Mouse (Mus musculus): ENCODE results near the gene Vps45.

Vps45 gene

DNA sequence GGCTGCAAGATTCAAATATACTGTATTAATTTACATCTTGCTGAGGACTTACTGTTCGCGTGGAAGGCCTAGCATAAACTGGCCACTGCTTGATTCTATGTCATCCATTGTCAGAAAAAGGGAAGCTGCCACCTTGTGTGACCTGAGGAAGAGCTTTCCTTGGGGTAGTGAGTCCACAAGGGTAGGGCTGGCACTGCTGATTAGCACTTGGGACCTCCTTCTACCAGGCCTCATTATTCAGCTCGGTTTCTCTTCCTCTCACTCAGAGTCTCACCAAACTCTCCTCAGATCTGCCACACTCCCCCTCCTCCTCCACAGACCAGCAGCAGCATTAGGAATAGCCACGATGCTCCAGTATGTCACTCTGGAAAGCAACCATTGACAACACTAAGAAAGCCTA, 39.9 kb upstream of the Vps45 start:
- peaks cover 15% of the 10 kb centered on the region for H3K4me1 ChIP-seq (replicated peaks; ENCODE audit: low read depth, low read length)
- H3K36me3 ChIP-seq (ENCODE audit: insufficient read depth, low read length), result no peaks in the 10 kb centered on the region
- H3K9me3 ChIP-seq (ENCODE audit: low read length), result no peaks in the 10 kb centered on the region
- H3K27me3 ChIP-seq (ENCODE audit: insufficient read depth, low read length), result peaks cover 10% of the 10 kb centered on the region; the same call in 1 of the 2 replicates
- no peak for TF ChIP-seq POU5F1 (IDR thresholded peaks at IDR 0.05; ENCODE audit: borderline replicate concordance, low read length)
- no peak for TF ChIP-seq CTCF (conservative IDR thresholded peaks at IDR 0.05; ENCODE audit: low read length)
- TF ChIP-seq NANOG (IDR thresholded peaks at IDR 0.05; ENCODE audit: borderline replicate concordance, low read length), result no peak
- H3K4me3 ChIP-seq (replicated peaks; ENCODE audit: low read length), result no peak overlapping the region

DNA sequence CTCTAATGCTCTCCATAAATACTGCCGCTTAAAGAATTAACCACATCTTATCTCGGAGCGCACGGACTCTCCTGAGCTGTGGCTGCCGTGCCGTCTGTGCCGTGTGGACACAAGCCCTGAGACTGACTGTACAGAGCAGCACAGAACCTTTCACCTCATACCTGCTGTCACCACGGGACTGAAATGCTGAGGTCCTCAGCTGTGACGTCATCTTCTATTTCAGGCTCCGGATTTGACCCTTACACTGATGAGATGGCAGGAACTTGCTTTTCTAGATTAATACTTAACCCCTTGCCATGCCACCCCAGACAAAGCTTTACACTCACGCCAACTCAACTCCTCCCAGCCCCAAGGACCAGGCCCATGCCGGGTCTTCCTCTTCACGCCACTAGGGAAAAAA, 35.9 kb upstream of the Vps45 start:
- Histone ChIP-seq H3K4me3 (replicated peaks; ENCODE audit: low read length) (no peak overlapping the region), H3K9me3 (ENCODE audit: low read length) (no peaks in the 10 kb centered on the region), H3K27me3 (ENCODE audit: insufficient read depth, low read length) (peaks cover 4% of the 10 kb centered on the region; the same call in 1 of the 2 replicates), H3K36me3 (ENCODE audit: insufficient read depth, low read length) (no peaks in the 10 kb centered on the region), H3K4me1 (replicated peaks; ENCODE audit: low read depth, low read length) (peaks cover 12% of the 10 kb centered on the region)
- TF ChIP-seq POU5F1 (IDR thresholded peaks at IDR 0.05; ENCODE audit: borderline replicate concordance, low read length) (no peak), CTCF (conservative IDR thresholded peaks at IDR 0.05; ENCODE audit: low read length) (no peak), NANOG (IDR thresholded peaks at IDR 0.05; ENCODE audit: borderline replicate concordance, low read length) (no peak)

DNA sequence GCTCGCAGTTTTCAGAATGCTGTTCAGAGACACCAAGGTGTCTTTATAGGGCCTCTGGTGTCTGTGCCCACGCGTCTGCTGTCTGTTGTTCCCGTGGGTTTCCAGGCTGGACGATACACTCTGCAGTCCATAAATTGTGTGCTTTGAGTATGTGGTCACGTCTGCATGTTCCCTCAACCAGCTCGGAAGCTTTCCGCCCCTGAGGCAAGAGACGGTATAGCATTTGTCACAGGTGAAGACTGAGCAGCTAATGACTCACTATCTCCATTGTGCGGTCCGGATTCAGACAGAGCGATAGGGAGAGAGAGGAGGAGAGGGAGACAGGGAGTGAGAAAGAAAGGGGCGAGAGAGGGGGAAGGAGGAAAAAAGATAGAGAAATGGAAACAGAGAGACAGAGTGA, 35.2 kb upstream of the Vps45 start:
- Histone ChIP-seq H3K4me3 (replicated peaks; ENCODE audit: low read length) (no peak overlapping the region), H3K27me3 (ENCODE audit: insufficient read depth, low read length) (peaks cover 4% of the 10 kb centered on the region; the same call in 1 of the 2 replicates), H3K36me3 (ENCODE audit: insufficient read depth, low read length) (no peaks in the 10 kb centered on the region), H3K9me3 (ENCODE audit: low read length) (no peaks in the 10 kb centered on the region), H3K4me1 (replicated peaks; ENCODE audit: low read depth, low read length) (peaks cover 12% of the 10 kb centered on the region)
- TF ChIP-seq POU5F1 (IDR thresholded peaks at IDR 0.05; ENCODE audit: borderline replicate concordance, low read length) (no peak), NANOG (IDR thresholded peaks at IDR 0.05; ENCODE audit: borderline replicate concordance, low read length) (no peak), CTCF (conservative IDR thresholded peaks at IDR 0.05; ENCODE audit: low read length) (no peak)

DNA sequence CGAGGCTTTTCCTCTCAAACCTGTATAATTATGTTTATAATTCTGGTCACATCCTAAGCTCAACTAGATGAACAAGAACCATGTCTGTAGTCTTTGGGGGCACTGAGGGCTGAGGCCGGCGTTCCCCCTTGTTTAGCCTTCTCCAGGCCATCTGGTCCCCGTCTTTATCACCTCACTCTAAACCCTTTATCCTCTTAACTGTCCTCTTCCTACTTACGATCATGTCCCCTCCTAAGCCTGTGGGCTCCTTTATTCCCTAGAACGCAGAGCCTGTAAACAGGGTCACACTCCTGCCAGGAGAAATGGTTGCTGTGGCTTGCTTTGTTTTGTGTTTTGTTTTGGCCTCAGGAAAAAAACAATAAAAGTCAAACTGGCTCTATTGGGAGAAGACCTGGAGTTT, 33.7 kb upstream of the Vps45 start:
- Histone ChIP-seq H3K27me3 (ENCODE audit: insufficient read depth, low read length) (peaks cover 4% of the 10 kb centered on the region; the same call in 1 of the 2 replicates), H3K36me3 (ENCODE audit: insufficient read depth, low read length) (no peaks in the 10 kb centered on the region), H3K4me1 (replicated peaks; ENCODE audit: low read depth, low read length) (peaks cover 13% of the 10 kb centered on the region), H3K9me3 (ENCODE audit: low read length) (no peaks in the 10 kb centered on the region), H3K4me3 (replicated peaks; ENCODE audit: low read length) (no peak overlapping the region)
- TF ChIP-seq NANOG (IDR thresholded peaks at IDR 0.05; ENCODE audit: borderline replicate concordance, low read length), result no peak
- TF ChIP-seq POU5F1 (IDR thresholded peaks at IDR 0.05; ENCODE audit: borderline replicate concordance, low read length), result no peak
- no peak for TF ChIP-seq CTCF (conservative IDR thresholded peaks at IDR 0.05; ENCODE audit: low read length)

DNA sequence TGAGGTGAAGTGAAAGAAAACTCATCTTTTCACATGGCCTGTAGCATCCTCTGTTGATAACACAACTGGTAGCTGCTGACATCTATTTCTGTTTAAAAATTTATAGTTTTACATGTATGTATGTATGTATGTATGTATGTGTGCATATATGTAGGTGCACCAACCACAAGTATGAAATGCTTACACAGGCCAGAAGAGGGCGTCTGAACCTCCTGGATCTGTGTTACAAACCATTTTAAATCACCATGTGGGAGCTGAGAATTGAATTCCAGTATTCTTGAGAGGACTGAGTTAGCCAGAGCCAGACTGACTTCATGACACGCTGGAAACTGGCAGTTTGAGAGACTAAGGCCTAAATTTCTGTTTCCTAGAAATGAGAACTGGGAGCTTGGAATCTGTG, 32.9 kb upstream of the Vps45 start:
- TF ChIP-seq CTCF (conservative IDR thresholded peaks at IDR 0.05; ENCODE audit: low read length) (peak; percentile 27), POU5F1 (IDR thresholded peaks at IDR 0.05; ENCODE audit: borderline replicate concordance, low read length) (no peak), NANOG (IDR thresholded peaks at IDR 0.05; ENCODE audit: borderline replicate concordance, low read length) (no peak)
- H3K4me1 ChIP-seq (replicated peaks; ENCODE audit: low read depth, low read length), result peaks cover 15% of the 10 kb centered on the region
- H3K36me3 ChIP-seq (ENCODE audit: insufficient read depth, low read length), result no peaks in the 10 kb centered on the region
- no peaks in the 10 kb centered on the region for H3K9me3 ChIP-seq (ENCODE audit: low read length)
- H3K27me3 ChIP-seq (ENCODE audit: insufficient read depth, low read length), result peaks cover 4% of the 10 kb centered on the region; the same call in 1 of the 2 replicates
- H3K4me3 ChIP-seq (replicated peaks; ENCODE audit: low read length), result no peak overlapping the region

DNA sequence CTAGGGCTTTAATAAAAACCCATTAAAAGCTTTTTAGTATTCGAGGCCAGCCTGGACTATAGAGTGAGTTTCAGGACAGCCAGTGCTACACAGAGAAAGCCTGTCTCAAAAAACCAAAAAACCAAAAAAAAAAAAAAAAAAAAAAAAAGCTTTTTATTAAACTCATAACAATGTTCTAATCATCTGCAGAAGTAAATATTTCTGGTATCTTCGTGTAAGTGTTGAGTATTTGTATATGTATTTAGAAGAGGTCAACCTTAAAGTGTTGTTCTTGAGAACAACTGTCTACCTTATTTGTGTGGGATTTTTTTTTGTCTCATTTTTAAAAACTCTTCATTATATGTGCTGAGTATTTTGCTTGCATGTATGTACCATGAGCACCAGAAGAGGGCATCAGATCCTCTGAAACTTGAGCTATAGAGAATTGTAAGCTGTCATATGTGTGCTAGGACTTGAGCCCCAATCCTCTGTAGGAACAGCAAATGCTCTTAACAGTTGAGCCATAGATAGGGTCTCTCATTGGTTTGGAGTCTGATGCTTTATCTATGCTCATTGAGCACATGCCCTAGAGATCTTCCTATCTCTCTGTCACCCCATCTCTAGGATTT, 31.7 kb upstream of the Vps45 start:
- no peaks in the 10 kb centered on the region for H3K36me3 ChIP-seq (ENCODE audit: insufficient read depth, low read length)
- TF ChIP-seq NANOG (IDR thresholded peaks at IDR 0.05; ENCODE audit: borderline replicate concordance, low read length), result no peak
- no peak for TF ChIP-seq CTCF (conservative IDR thresholded peaks at IDR 0.05; ENCODE audit: low read length)
- no peak for TF ChIP-seq POU5F1 (IDR thresholded peaks at IDR 0.05; ENCODE audit: borderline replicate concordance, low read length)
- H3K27me3 ChIP-seq (ENCODE audit: insufficient read depth, low read length), result peaks cover 4% of the 10 kb centered on the region; the same call in 1 of the 2 replicates
- H3K4me3 ChIP-seq (replicated peaks; ENCODE audit: low read length), result no peak overlapping the region
- peaks cover 20% of the 10 kb centered on the region for H3K4me1 ChIP-seq (replicated peaks; ENCODE audit: low read depth, low read length)
- H3K9me3 ChIP-seq (ENCODE audit: low read length), result 0 out of 2 replicates have a peak, but pooled peaks cover 2% of the 10 kb centered on the region

DNA sequence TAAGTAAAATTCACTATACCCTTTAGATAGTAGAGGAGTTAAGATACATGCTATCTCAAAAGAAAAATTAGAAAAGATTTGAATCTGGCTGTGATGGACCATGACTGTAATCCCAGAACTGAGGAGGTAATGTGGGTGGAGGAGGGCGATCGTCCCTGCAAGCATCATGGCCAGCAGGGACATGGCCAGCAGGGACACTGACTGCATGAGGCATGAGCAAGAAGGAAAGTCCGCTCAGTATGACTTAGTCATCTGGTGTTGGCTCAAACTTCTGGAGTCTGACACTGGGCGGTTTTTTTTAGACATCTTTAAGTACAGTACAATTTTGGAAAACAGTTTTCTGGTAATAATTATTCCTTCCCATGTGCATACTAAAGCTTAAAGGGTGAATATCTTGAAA, 29.5 kb upstream of the Vps45 start:
- no peak for TF ChIP-seq POU5F1 (IDR thresholded peaks at IDR 0.05; ENCODE audit: borderline replicate concordance, low read length)
- no peak for TF ChIP-seq NANOG (IDR thresholded peaks at IDR 0.05; ENCODE audit: borderline replicate concordance, low read length)
- no peak for TF ChIP-seq CTCF (conservative IDR thresholded peaks at IDR 0.05; ENCODE audit: low read length)
- H3K4me1 ChIP-seq (replicated peaks; ENCODE audit: low read depth, low read length), result peaks cover 34% of the 10 kb centered on the region
- no peak overlapping the region for H3K4me3 ChIP-seq (replicated peaks; ENCODE audit: low read length)
- peaks cover 4% of the 10 kb centered on the region; the same call in 1 of the 2 replicates for H3K9me3 ChIP-seq (ENCODE audit: low read length)
- no peaks in the 10 kb centered on the region for H3K36me3 ChIP-seq (ENCODE audit: insufficient read depth, low read length)
- no peaks in the 10 kb centered on the region for H3K27me3 ChIP-seq (ENCODE audit: insufficient read depth, low read length)

DNA sequence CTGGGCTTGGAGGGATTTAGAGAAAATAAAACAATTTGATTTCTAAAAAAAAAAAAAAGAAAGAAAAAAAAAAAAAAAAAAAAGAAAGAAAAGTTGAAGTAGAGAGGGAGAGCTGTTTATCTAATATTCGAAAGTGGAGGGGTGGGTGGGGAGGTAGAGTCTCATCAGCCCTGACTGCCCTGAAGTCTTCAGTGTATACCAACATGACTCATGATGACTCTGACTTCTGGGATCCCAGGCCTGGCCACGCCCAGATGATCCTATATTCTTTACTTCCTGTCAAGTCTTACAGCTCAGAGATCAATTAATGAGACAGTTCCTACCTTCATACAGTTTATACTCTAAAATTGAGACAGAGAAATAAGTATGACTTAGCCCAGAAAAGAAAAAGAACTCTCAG, 29.0 kb upstream of the Vps45 start:
- Histone ChIP-seq H3K4me3 (replicated peaks; ENCODE audit: low read length) (no peak overlapping the region), H3K27me3 (ENCODE audit: insufficient read depth, low read length) (no peaks in the 10 kb centered on the region)
- TF ChIP-seq CTCF (conservative IDR thresholded peaks at IDR 0.05; ENCODE audit: low read length) (no peak), NANOG (IDR thresholded peaks at IDR 0.05; ENCODE audit: borderline replicate concordance, low read length) (no peak), POU5F1 (IDR thresholded peaks at IDR 0.05; ENCODE audit: borderline replicate concordance, low read length) (no peak)

More for the DNA sequence above, 29.0 kb upstream of the Vps45 start:
- Histone ChIP-seq H3K9me3 (ENCODE audit: low read length) (peaks cover 4% of the 10 kb centered on the region; the same call in 1 of the 2 replicates), H3K4me1 (replicated peaks; ENCODE audit: low read depth, low read length) (peaks cover 40% of the 10 kb centered on the region), H3K36me3 (ENCODE audit: insufficient read depth, low read length) (no peaks in the 10 kb centered on the region)

All from E14TG2a.4 (cell line).